Mouse (Mus musculus): Measurements from ENCODE around the gene Slc30a10. TPM values are rescaled to one million over a fixed set of nuclear protein-coding genes. Genes with fewer than 3 reads are reported as not detected.

Slc30a10 gene
- 1 to 10 TPM; 7.1 to 7.7 TPM for total RNA-seq (2021)
- long read RNA-seq, full-length matches to known transcripts = 5 of 12 reads
- long read RNA-seq, partial matches to known transcripts = 3 of 12 reads
- long read RNA-seq, other reads (novel, unspliced or antisense) = 4 of 12 reads

DNA sequence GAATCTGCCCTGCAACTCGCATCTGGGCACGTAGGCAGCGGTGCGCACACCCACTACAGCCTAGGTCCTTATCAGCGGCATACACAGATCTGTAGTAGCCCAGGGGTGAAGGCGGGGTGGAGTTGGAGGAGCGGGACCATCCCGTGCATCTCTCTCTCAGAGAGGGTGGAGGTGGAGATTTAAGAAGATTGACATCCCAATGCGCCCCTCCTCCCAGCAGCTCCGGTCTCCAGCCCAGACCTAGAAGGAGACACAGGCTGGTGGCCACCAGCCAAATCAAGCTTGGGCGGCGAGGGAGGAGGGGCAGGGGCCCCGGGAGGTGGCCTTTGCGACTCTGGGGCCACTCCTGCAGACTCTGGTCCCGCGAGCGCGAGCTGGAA is at the start of gene Slc30a10:
Slc30a10 (plus strand) TSS at position 274 of the 380 bp plus-strand sequence.
- DNase-seq (ENCODE audit: low spot score in 2 of 2) = peak; percentile 30 to 57

DNA sequence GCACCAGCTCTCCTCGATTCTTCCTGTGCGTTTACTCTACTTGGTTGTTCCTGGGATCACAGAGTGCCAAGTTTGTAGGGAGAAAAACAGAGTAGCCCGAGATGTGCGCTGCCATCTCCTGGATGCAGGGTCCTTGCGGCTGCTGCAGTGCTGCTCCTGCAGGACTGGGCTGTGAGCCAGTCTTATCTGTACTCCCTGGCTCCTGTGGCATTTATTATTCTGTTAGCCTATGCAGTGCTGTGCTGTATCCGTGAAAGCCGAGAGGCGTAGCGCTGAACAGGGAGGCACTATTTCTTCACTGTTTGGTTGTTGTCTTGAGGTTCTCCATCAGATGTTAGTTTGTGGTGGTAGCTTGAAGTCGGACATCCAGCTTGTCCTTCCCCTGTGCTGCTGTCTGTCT is 48.7 kb upstream of the Slc30a10 start:
- DNase-seq (ENCODE audit: low spot score in 2 of 2) = no peak

DNA sequence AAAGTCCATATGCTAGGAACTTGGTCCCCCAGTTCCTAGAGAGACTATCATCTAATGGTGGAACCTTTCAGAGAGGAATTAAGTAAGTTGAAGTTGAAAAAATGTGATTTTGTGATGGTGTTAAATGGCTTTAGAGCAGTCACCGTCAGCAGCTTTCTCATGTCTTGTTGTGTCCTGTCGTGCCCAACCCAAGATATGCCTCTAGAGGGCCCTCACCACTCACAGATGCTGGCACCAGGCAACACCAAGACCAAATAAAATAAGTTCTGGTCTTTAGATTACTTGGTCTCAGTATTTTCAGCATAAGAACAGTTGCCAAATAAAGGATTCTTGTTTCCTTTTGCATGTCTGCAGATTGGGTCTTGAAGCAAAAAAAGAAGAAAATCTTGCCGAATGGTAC is 44.8 kb upstream of the Slc30a10 start:
- peak in 1 of 2 experiments; percentile 25 for DNase-seq (ENCODE audit: low spot score in 2 of 2)

DNA sequence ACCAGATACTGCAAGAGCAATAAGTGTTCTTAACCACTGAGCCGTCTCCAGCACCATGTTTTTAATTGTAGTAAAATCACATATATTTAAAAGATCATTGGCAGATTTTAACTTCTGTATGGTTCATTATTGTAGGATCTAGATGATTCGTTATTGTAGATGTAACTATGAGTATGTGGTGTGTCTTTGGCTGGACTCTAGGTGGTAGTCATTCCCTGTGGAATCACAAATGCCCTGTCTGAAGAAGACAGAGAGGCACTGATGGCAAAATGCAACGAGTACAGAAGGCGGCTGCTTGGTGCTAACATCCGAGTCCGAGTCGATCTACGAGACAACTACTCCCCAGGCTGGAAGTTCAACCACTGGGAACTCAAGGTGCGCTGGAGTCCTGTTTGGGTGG is 36.6 kb upstream of the Slc30a10 start:
- DNase-seq (ENCODE audit: low spot score in 2 of 2) = no peak

DNA sequence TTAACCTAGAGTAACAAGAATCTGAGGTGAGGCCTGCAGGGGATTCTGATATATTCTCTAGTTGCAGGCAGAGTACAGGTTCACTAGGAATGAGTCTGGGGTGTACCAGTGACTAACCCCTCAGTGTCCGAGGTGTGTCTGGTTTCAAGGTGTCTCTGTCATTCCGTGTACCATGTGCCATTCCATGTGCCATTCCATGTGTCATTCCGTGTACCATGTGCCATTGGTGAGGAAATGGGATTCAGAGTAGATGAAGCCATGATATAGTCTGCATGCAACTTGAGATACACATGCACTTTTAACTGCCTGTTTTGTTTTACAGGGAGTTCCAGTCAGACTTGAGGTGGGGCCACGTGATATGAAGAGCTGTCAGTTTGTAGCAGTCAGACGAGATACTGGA is 34.8 kb upstream of the Slc30a10 start:
- DNase-seq (ENCODE audit: low spot score in 2 of 2) = no peak

DNA sequence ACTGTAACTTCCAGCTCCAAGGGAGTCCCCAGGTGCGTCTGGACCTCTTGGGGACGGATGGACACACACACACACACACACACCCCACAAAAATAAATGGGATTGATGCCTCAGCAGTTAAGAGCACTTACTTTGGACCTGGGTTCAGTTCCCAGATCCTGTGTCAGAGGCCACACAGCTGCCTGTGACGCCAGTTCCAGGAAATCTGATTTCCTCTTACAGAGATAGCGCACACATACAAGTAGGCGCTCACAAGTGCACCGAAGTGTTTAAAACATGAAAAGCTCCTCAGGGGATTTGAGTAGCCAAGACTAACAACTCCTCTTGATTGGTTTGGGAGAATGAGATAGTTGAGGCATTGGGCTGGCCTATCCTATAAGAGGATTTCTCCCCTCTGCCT is 33.9 kb upstream of the Slc30a10 start:
- no peak for DNase-seq (ENCODE audit: low spot score in 2 of 2)

DNA sequence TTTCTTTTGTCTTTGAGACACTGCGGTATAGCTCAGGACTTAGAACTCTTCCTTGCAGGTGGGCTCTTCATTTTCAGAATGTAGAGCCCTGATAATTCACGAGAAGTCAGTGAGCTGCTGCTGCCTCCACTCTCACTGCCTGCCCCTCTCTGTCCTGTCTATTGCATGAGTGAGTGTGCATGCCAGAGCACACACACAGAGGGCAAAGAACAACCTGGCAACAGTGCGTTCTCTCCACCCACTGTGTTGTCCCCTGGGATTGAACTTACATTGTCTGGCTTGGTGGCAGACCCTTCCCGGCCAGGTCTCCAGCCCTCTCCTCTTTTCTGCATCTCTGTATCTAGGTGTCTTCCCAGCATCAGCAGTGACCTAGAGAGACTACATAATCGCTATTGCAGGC is 28.1 kb upstream of the Slc30a10 start:
- DNase-seq (ENCODE audit: low spot score in 2 of 2) = no peak

DNA sequence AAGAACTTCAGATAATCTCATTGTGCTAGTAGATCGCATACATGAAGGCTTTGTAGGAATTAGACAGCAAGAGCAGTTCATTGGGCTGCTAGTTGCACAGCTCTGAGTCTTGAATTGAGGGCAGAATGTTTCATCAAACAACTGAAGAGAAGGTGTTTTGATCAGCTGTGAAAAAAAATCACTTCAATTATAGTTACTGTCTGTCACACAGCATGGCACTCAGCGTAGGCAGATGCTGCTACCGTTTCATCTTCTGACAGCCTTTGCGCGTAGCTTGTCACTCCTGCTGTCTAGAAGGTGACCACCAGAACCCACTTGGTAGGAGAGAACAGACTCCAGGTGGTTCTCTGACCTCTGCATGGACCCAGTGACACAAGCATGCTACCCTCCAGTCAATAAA is 24.2 kb upstream of the Slc30a10 start:
- DNase-seq (ENCODE audit: low spot score in 2 of 2) = no peak

DNA sequence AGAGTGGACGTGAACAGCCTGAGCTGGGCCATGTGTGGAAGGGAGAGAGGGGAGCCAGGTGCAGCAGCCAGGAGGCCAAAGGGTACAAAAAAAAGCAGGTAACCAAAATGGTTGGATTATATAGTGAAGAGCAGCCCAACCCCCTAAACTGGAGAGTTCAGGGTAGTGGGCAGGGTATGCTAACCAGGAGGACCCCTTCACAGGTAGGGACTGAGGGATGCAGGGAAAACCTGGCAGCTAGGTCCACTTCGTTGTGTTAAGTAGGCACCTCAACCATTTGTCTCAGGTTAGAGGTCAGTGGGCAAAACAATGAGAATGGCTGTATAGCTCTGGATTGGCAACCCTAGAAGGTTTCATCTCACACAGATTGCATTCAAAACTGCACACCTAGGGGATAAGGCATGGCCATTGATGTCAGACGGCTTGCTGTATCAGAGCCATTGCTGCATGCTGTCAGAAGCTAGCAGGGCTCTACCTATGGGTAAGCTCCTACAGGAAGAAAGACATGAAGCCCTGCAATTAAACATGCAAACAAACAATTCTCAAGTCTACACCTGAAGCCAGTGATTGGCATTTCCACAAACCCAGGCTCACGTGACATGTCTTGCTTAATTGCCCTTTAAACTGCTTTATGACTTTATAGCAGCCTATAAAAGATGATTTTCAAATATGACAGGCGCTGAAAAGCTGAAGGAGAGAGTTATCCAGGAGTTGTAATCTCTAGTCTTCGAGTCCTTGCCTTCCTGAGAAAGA is 23.2 kb upstream of the Slc30a10 start:
- DNase-seq (ENCODE audit: low spot score in 2 of 2) = no peak

DNA sequence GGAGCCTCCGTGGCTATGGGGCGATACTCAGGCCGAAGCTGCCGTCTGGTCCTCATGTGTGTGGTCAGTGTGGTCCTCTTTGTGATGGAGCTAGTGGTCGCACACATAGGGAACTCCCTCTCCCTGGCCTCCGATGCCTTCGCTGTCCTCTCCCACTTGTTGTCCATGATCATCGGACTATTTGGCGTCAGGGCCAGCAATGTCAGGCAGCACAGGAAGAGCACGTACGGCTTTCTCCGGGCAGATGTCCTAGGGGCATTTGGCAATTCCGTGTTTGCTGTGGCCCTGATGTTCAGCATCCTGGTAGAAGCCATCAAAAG is 22.7 kb upstream of the Slc30a10 start:
- no peak for DNase-seq (ENCODE audit: low spot score in 2 of 2)

DNA sequence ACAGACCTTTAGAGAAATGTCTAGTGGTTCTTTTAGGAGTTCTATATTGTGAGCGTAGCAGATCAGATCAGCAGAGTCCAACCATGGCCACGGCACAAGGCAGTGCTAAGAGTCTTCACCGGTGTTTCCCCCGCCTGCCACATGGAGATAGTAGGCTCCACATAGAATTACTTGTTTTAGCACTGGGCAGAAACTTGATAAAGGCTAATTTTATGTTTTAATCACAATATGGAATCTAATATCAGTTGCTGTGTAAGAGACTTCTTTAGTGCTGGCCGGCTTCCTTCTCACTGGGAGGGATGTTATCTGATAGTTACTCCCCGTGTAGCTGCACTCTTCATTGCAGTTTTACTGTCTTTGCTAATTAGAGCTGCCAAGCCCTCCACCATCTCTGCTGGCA is 21.5 kb upstream of the Slc30a10 start:
- no peak for DNase-seq (ENCODE audit: low spot score in 2 of 2)

DNA sequence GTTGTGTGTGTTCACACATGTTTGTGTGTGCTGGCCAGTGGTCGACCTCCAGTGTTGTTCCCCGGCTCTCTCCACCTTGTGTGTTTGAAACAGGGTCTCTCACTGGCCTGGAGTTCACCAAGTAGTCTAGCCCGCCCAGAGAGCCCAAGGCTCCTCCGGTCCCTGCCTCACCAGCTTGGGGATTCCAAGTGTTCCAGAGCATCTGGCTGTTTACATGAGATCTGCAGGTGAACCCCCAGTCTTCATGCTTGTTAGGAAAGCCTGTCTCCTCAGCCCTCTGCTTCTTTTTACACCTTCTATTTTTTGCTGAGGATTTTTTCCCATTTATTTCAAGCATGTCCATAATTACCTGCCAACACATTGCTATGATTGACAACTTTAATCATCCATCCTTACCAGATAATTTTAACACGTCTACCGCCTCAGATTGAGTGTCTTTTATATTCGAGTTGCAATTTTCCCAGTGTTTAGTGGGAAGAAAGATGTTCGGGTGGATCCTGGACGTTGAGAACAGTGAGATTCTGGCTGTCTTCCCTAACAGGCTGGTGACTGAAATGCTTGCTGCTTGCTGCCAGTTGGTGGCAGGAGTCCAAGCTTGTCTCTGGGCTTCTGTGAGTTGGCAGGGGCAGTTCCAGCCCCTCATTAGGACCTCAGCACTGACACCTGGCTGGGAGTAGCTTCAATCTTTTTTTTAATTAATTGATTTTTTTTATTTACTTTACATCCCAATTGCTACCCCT is 15.6 kb upstream of the Slc30a10 start:
- DNase-seq (ENCODE audit: low spot score in 2 of 2) = peak; percentile 53 to 77

DNA sequence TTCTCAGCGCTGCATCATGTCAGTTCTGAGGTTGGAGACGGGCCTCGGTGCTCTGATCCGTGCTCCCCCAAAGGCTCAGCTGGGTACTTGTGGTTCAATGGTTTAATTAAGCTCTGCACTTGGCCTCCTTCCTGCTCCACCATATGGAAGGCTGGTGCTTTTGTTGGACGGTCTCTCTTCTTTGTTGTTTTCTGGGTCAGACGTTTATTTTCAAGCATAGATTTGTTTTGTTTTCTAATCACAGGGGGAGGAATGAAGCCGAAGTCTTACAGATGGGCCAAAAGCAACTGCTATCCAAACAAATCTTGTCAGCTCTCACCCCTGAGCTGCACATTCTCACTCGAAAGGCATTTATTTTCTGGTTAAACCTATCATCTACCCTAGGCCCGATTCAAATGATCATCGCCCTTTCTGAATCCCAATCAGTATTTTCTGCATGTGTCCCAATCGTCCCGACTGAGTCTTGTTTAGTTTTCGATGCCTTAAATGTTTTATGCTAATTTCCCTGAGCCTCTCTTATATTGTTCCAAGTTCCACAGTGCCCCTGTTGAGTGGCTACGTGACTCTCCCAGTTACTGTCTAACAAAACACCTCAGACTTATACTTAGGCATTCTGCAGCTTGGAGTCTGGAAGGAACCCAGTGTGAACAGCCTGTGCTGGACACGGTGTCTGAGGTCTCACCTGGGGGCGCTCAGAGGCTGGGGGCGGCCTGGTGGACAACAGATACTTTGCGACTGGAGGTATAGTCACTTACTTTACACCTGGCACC is 12.8 kb upstream of the Slc30a10 start:
- DNase-seq (ENCODE audit: low spot score in 2 of 2) = peak in 1 of 2 experiments; percentile 46

DNA sequence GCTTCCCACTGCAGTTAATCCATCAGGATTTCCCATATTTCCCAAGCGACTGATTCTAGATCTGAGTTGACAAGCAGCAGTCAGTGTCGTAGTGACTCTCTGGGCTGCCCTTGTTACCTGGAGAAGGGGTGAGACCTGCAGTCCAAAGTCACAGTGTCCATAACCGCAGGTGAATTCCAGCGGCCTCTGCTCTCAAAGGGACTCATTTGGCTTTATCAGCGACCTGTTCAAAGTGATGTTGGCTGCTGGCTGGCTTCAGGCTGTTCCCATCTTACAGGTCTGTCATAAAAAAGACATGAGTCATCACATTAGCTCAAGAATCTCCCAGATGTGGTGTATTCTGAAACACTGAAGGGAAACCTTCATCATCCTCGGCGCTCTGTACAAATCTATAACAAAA is 5.7 kb upstream of the Slc30a10 start:
- DNase-seq (ENCODE audit: low spot score in 2 of 2) = no peak

DNA sequence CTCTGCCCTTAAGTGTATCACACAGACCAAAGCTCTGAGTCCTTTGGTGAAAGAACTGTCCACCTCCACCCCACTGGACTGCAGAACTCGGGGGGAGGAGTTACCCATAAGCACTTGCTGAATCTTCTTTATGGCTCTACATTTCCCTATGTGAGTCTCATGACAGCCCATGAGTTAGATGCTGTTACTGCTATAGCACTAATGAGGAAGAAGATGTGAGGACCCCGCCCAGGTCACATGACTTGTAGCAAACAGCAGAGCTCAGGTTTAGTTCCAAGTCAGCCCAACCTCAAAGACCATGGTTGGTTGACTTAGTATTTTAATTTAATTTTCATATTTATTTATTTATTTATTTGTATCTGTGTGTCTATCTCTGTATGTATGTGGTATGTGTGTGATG is 4.9 kb upstream of the Slc30a10 start:
- no peak for DNase-seq (ENCODE audit: low spot score in 2 of 2)

DNA sequence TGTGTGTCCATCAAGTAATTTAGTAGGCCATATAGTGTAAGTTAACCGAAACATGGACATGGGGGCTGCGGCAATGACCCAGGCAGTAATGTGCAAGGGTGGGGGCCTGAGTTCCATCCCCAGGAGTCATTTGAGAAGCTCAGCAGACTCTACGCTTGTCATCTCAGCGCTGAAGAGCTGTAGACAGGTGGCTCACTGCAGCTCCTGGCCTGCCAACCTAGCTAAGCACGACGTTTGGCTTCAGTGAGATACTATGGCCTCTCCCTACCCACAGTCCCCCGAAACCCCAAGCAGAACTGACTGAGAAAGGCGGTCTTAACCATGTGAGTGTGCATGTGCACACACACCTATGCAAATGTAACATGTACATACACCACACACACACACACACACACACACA is 3.6 kb upstream of the Slc30a10 start:
- DNase-seq (ENCODE audit: low spot score in 2 of 2) = no peak

DNA sequence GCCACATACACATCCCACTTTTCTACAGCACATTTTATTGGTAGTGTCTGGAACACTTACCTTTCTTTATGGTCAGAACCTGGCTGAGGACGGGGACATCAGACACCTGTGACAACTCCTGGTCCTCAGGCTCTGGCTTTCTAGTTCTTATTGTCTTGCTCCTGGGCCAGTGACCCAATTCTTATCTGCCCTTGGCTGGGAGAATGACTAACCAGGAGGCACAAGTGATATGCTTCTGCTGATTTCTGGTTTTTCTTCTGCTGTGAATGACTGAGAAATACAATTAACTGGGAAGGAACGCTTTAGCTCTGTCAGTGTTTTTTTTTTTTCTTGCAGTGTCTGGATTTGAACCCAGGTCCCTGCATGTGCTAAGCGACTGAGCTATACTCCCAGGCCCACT is 3.2 kb upstream of the Slc30a10 start:
- DNase-seq (ENCODE audit: low spot score in 2 of 2) = no peak

DNA sequence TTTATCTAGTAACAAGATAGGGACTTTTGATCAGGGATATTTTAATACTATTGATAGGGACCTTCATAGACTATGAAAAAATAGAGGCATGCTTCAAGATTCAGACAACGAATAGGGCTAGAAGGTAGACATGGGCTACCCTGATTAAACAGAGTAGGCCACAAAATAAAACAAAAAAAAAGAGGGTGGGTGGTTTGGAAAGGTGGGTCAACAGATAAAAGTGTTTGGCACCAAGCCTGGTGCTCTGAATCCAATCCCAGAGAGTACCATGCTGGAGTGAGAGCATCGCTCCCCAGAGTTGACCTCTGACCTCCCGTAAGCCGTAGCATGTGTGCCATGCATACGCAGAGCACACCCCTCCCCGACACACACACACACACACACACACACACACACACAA is 2.2 kb upstream of the Slc30a10 start:
- DNase-seq (ENCODE audit: low spot score in 2 of 2) = no peak

DNA sequence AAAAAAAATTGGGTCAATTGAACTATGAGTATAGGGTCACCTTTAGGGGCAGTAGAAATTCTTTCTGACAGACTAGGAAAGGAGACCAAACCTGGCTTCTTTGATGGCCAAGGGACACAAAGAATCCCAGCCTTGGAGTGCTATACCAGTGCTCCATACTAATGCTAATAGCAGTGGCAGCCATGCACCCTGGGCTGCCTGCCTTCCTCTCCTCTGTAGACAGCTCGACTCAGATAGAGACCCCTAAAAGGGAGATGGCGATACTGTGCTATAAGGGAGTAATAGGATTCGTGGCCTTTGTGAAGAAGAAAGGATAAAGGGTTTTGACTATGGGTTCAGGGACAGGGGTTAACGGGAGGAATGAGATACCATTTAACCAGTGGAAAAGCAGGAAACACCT is 504 bp upstream of the Slc30a10 start:
- no peak for DNase-seq (ENCODE audit: low spot score in 2 of 2)

DNA sequence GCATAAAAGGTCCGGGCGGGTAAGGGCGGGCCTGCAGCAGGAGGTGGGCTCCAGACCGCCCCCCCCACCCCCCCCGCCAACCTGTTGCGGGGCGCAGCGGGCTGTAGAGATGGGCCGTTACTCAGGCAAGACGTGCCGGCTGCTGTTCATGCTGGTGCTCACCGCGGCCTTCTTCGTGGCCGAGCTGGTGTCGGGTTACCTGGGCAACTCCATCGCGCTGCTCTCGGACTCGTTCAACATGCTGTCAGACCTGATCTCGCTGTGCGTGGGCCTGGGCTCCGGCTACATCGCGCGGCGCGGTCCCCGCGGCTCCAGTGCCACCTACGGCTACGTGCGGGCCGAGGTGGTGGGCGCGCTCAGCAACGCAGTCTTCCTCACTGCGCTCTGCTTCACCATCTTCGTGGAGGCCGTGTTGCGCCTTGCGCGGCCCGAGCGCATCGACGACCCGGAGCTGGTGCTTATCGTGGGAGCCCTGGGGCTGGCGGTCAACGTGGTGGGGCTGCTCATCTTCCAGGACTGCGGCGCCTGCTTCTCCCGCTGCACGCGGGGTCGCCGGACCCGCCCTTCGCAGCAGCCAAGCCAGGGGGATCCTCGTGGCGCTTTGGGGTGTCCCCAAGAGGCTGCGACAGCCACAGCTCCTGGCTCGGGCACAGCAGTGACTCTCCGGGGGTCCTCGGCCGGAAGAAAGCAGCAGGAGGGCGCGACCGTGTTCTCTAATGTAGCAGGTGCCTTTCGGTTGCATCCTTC is 480 bp downstream of the Slc30a10 start:
- DNase-seq (ENCODE audit: low spot score in 2 of 2) = peak; percentile 34 to 36

DNA sequence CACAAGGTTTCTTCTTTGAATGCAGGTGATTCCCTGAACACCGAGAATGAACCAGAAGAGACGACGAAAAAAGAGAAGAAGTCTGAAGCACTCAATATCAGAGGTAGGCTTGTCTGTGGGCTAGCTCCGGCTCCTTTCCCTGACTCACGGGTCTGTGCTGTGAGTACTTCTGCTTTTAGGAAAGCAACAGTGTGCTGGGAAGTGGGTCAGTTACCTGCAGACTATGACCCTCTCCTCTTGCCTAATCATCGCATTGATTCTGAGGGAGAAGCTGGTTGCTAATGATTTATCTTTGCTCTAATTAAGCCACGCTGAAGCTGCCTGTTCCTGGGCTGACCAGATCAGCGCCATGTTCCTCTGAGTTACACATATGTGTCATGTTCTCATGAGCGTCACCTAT is 1.7 kb downstream of the Slc30a10 start:
- DNase-seq (ENCODE audit: low spot score in 2 of 2) = no peak

Measured in layer of hippocampus, adult 18-20 months (tissue).